Mouse (Mus musculus) midbrain, postnatal 0 days (tissue): ENCODE data around the gene Stk24. TPM values are rescaled to one million over a fixed set of nuclear protein-coding genes. Genes with fewer than 3 reads are reported as not detected.

Experiments used
- ATAC-seq: fragments of 200-750 bp; cut with Nextera tagmentation; 2 replicates; pipeline ENCODE4 v1.8.0; 2017; ENCODE audit warnings: moderate number of reproducible peaks, mild to moderate bottlenecking, moderate TSS enrichment, moderate library complexity; ENCODE audit not compliant: low FRiP score
- DNase-seq: peaks from one replicate; pipeline ENCODE4 v3.0.0-alpha.2; 2015; ENCODE audit warnings: low spot score
- H3K27ac ChIP-seq: fragments of 300-500 bp; sonication (generic); 2 replicates; pipeline ENCODE4 v1.5.1; 2014; ENCODE audit warnings: low read depth, mild to moderate bottlenecking, low read length, mixed read lengths
- H3K27me3 ChIP-seq: fragments of 300-500 bp; sonication (generic); 2 replicates; pipeline ENCODE4 v1.6.1; 2014; ENCODE audit warnings: low read length, control low read depth, mixed read lengths; ENCODE audit not compliant: insufficient read depth
- H3K36me3 ChIP-seq: fragments of 300-500 bp; sonication (generic); 2 replicates; pipeline ENCODE4 v1.6.1; 2014; ENCODE audit warnings: low read length, control low read depth, mixed read lengths; ENCODE audit not compliant: insufficient read depth
- H3K4me1 ChIP-seq: fragments of 300-500 bp; sonication (generic); 2 replicates; pipeline ENCODE4 v1.6.1; 2014; ENCODE audit warnings: mild to moderate bottlenecking, control low read depth, antibody characterized with exemption, low read length, mixed read lengths; ENCODE audit not compliant: insufficient read depth
- H3K4me2 ChIP-seq: fragments of 300-500 bp; sonication (generic); 2 replicates; pipeline ENCODE4 v1.6.1; 2014; ENCODE audit warnings: low read depth, mild to moderate bottlenecking, low read length, mixed read lengths; ENCODE audit not compliant: poor library complexity, severe bottlenecking
- H3K4me3 ChIP-seq: fragments of 300-500 bp; sonication (generic); 2 replicates; pipeline ENCODE4 v1.5.1; 2014; ENCODE audit warnings: low read depth, mild to moderate bottlenecking, low read length, moderate library complexity
- H3K9ac ChIP-seq: fragments of 300-500 bp; sonication (generic); replicated peaks from 2 replicates; pipeline ENCODE4 v1.6.1; 2014; ENCODE audit warnings: mild to moderate bottlenecking, low read length, moderate library complexity, mixed read lengths; ENCODE audit not compliant: poor library complexity, severe bottlenecking
- H3K9me3 ChIP-seq: fragments of 300-500 bp; sonication (generic); 2 replicates; pipeline ENCODE4 v1.6.1; 2016; ENCODE audit warnings: low read length, control low read depth
- CTCF ChIP-seq: IDR thresholded peaks from 2 replicates; pipeline ENCODE4 v1.5.1; 2016; ENCODE audit warnings: antibody characterized with exemption, mild to moderate bottlenecking
- WGBS: fragments of 180-500 bp; shearing (Covaris S2); extraction: QIAGEN DNeasy Blood & Tissue Kit; methylation state at CpG from one replicate; pipeline ENCODE4 v1.1.7; 2014; 5-methylcytosine and 5-hydroxymethylcytosine counted together
- polyA plus RNA-seq: library from polyadenylated mRNA; unstranded; fragments of >200 nt; fragmentation: Nextera tagmentation; extraction: Ambion mirVana; gene quantifications from 2 replicates; pipeline ENCODE4 v1.2.1, GENCODE M21; 2015
- total RNA-seq: library from RNA; depleted of rRNA; stranded (reverse); fragments of >200 nt; gene quantifications from 2 replicates; pipeline ENCODE4 v1.2.3, GENCODE M21; 2014

The Stk24 gene
- total and polyA plus RNA-seq, 2 experiments from 2014 or later, result 12.8 to 19.5 TPM

DNA sequence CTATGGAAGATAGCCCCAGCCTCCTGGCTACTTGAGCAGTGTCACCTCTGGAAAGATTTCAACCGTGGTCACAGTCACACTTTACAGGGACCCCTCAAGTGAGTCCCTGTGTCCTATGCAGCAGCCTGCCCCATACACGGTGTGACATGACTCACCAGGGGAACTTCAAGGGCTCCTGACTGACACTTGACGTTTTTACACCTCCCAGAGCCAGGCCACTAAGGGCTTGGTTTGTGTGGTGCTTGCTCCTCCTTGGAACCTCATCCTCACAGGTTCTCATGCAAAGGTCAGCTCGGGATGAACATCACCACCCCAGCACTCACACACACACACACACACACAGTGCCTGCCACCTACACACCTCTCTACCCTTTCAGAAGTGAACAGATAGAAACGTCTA, 34.9 kb downstream of the Stk24 start:
- no peak overlapping the region for H3K4me2 ChIP-seq
- no peak for DNase-seq
- 79% methylated on average over 5 of the region's 5 CpGs for WGBS

DNA sequence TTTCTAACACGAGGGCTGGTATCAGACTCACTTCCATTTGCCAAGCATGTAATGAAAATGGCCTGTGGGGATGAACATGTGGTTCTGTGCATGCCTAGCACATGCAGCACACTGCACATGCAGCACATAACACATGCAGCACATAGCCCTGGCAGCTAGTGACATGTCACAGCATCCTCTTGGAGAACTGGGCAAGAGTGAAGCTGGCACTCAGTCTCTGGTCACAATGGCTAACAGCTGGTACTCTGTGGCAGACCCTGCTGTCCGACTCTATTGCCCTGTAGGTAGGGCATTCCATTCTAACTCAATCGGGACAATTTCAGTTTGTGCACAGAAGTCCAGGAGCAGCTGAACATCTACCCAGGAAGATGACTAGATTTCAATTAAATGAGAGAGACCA, 36.9 kb downstream of the Stk24 start:
- no peak for ATAC-seq
- Histone ChIP-seq H3K4me3 (no peak overlapping the region), H3K36me3 (no peaks in the 10 kb centered on the region), H3K9ac (no peak overlapping the region), H3K9me3 (no peaks in the 10 kb centered on the region), H3K4me2 (no peak overlapping the region), H3K4me1 (no peaks in the 10 kb centered on the region; the same call in 1 of the 2 replicates), H3K27ac (no peak overlapping the region), H3K27me3 (no peaks in the 10 kb centered on the region)
- DNase-seq, result peak; percentile 34
- TF ChIP-seq CTCF, result no peak
- 89% methylated on average over 3 of the region's 3 CpGs for WGBS

More for the DNA sequence above, 34.9 kb downstream of the Stk24 start:
- Histone ChIP-seq H3K4me1 (peaks cover 4% of the 10 kb centered on the region; the same call in 1 of the 2 replicates), H3K9me3 (no peaks in the 10 kb centered on the region), H3K27ac (no peak overlapping the region), H3K36me3 (no peaks in the 10 kb centered on the region), H3K4me3 (no peak overlapping the region), H3K9ac (no peak overlapping the region), H3K27me3 (no peaks in the 10 kb centered on the region)
- ATAC-seq, result no peak
- TF ChIP-seq CTCF, result no peak

DNA sequence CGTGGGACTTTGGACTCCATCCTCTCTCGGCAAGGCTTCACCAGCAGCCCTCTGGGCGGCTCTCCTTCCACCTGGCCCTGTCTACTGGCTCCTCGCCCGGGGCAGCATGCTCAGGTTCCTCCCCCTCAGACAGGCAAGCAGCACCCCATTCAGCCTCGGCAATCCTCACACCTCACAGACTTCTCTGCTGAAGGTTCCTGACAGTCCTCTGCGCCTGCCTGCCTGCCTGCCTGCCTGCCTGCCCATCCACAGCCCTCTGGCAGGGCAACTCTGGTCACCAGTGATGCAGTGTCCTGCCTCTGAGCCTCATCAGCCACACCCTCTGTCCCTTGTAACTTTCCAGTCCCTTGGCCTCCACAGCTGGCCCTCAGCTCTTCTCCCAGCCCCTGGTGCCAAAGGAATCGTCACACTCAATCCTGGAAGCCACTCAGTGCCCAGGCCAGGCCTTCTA, 39.8 kb downstream of the Stk24 start:
- Histone ChIP-seq H3K4me1 (no peaks in the 10 kb centered on the region), H3K9me3 (no peaks in the 10 kb centered on the region), H3K4me2 (no peak overlapping the region), H3K36me3 (peaks cover 5% of the 10 kb centered on the region), H3K27ac (no peak overlapping the region), H3K9ac (no peak overlapping the region), H3K4me3 (no peak overlapping the region), H3K27me3 (no peaks in the 10 kb centered on the region)
- ATAC-seq (no peak), DNase-seq (no peak)
- no peak for TF ChIP-seq CTCF
- WGBS, result 84% methylated on average over 8 of the region's 8 CpGs

DNA sequence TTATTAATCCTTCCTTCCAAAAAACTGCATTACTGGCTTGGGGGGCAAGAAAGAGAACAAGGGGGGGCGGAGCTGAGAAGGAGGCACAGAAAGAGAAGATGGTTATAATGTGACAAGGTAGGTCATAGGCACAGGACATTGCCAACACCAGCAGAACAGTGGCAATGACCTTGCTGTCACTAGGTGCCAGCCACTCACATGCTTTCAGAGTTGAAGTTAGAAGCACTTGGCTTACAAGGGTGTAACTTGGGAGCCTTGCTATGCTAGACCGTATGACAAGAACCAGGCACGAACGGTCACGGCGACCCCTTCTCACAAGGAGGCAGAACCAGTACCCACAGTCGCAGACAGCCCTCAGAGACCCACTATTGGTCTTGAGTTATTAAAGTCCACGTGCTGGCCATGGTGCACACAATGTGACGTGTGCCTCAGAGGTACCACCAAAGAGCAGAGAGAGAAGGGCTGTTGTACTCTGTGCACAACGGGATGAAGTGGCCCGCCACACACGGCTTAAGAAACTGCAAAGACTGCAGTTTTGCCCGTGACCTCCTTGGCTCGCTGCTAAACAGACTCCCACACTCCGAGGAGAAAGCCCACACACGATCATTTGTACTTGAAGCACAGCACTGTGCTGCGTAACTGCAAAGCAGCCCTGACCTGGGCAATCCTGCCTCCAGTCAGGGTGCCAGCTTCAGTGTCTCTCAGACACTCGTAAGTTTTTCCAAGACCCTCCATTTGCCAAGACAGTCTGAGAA, 40.8 kb downstream of the Stk24 start:
- no peak for ATAC-seq
- peaks cover 5% of the 10 kb centered on the region for H3K36me3 ChIP-seq
- no peak overlapping the region for H3K27ac ChIP-seq
- DNase-seq, result peak; percentile 22
- H3K9me3 ChIP-seq, result no peaks in the 10 kb centered on the region
- H3K4me3 ChIP-seq, result no peak overlapping the region
- no peak overlapping the region for H3K4me2 ChIP-seq
- no peaks in the 10 kb centered on the region for H3K27me3 ChIP-seq
- no peak for TF ChIP-seq CTCF
- 71% methylated on average over 18 of the region's 18 CpGs for WGBS
- no peak overlapping the region for H3K9ac ChIP-seq
- no peaks in the 10 kb centered on the region for H3K4me1 ChIP-seq

DNA sequence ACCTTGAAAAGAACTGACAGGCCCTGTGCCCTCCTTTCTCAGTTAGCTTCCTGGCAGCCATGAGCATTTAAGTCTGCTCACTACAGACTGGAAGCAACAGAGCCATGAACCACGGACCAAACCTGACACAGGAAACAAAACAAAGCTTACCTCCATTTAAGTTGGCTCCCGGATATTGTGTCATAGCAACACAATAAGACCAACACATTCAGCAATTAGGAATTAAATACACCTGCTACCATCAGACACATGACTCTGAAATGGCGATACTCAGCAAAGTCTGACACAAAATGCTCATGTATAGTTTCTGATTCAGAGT, 49.8 kb downstream of the Stk24 start:
- Histone ChIP-seq H3K4me2 (no peak overlapping the region), H3K27me3 (no peaks in the 10 kb centered on the region), H3K36me3 (no peaks in the 10 kb centered on the region), H3K9me3 (no peaks in the 10 kb centered on the region), H3K4me3 (no peak overlapping the region), H3K9ac (no peak overlapping the region), H3K4me1 (no peaks in the 10 kb centered on the region), H3K27ac (no peak overlapping the region)
- no peak for DNase-seq
- WGBS, result 82% methylated on average over 3 of the region's 3 CpGs
- ATAC-seq, result no peak
- TF ChIP-seq CTCF, result no peak

DNA sequence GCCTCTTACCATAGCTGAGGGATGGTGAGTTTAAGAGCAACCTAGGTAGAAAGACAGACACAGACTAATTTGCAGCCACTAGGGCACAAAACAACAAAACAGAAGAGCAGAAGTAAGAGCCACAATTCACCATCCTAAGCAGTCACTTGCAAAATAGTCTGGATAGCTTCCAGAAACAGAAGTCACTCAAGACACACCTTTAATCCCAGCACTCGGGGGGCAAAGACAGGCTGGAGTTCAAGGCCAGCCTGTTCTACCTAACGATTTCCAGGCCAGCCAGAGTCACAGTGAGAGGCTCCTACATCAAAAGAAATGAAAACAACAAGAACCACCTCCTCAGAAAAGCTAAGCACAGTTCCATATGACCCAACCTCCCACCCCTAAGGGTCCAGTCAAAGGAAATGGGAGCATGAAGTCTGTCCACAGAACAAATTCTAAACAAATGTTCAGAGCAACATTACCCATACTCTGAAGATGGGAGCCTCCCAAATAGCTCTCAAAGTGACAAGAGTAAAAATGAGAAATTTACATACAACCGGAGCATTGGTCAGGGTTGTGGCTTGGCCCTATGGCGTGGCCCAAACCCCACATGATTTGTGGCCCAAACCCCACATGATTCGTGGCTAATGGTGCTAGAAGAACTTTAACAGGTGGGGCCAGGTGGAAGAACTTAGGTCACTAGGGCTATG, 50.3 kb downstream of the Stk24 start:
- Histone ChIP-seq H3K27me3 (no peaks in the 10 kb centered on the region), H3K4me1 (no peaks in the 10 kb centered on the region), H3K27ac (no peak overlapping the region), H3K4me3 (no peak overlapping the region), H3K9me3 (no peaks in the 10 kb centered on the region), H3K9ac (no peak overlapping the region), H3K36me3 (no peaks in the 10 kb centered on the region), H3K4me2 (no peak overlapping the region)
- TF ChIP-seq CTCF, result no peak
- ATAC-seq, result no peak
- DNase-seq, result no peak
- WGBS, result 81% methylated on average over 5 of the region's 5 CpGs
